Mouse (Mus musculus): Measurements from ENCODE around the gene Olfr58.
"Not testable (repeated sequence)": the region's sequence is repeated elsewhere in the genome, so short reads cannot be mapped to it uniquely, and the experiment has no call there.

Olfr58 gene

GRCm38 (mm10) chr9:19779983-19780382 lies at the start of gene Olfr58:
Olfr58 (plus strand) TSS chr9:19780283.
- DNase-seq (ENCODE audit: low spot score) = no peak

GRCm38 (mm10) chr9:19769136-19769535 lies 10.9 kb upstream of the Olfr58 start:
- DNase-seq (ENCODE audit: low spot score) = no peak

- DNase-seq (ENCODE audit: low spot score) = no peak
Measured at GRCm38 (mm10) chr9:19769701-19770100, 10.4 kb upstream of the Olfr58 start.

- no peak for DNase-seq (ENCODE audit: low spot score)
Measured at GRCm38 (mm10) chr9:19803000-19803399, 22.9 kb downstream of the Olfr58 start.

GRCm38 (mm10) chr9:19804606-19805005 lies 24.5 kb downstream of the Olfr58 start, which contains the start of gene Olfr859:
Olfr859 (plus strand) TSS chr9:19804906.
- DNase-seq (ENCODE audit: low spot score) = not testable (repeated sequence)
